Mouse (Mus musculus) brain, embryonic 14.5 days (tissue): Measurements from ENCODE around the gene Rab9. TPM values are rescaled to one million over a fixed set of nuclear protein-coding genes. Genes with fewer than 3 reads are reported as not detected.
A peak's percentile ranks its signal among the peaks of the same experiment; 100 is the strongest.

ENCODE experiments used
- DNase-seq: peaks from one replicate; pipeline ENCODE4 v3.0.0-alpha.2; 2011; ENCODE audit warnings: low read depth
- CTCF ChIP-seq: fragments of 200-500 bp; IDR thresholded peaks from 2 replicates; pipeline ENCODE4 v1.5.1; 2012; ENCODE audit warnings: inconsistent platforms, mild to moderate bottlenecking, moderate library complexity, borderline replicate concordance; ENCODE audit not compliant: insufficient read depth, insufficient read length; ENCODE audit errors: extremely low read depth
- POLR2A ChIP-seq: fragments of 200-500 bp; IDR thresholded peaks from 2 replicates; pipeline ENCODE4 v1.6.1; 2012; ENCODE audit warnings: mild to moderate bottlenecking, inconsistent platforms, borderline replicate concordance; ENCODE audit not compliant: poor library complexity, insufficient read depth, insufficient read length, severe bottlenecking; ENCODE audit errors: extremely low read depth
- polyA plus RNA-seq: library from polyadenylated mRNA; depleted of rRNA; stranded (reverse); fragments of >200 nt; gene quantifications from 2 replicates; pipeline ENCODE4 v1.2.3, GENCODE M21; 2012

Rab9 gene
- polyA plus RNA-seq, 1 experiment, result 25.2 TPM

- no peak for DNase-seq
These were observed 24.8 kb upstream of the Rab9 start for GRCm38 (mm10) chrX:166504421-166504820.

GRCm38 (mm10) chrX:166499496-166500190, 20.0 kb upstream of the Rab9 start:
- TF ChIP-seq POLR2A, result no peak
- no peak for TF ChIP-seq CTCF
- DNase-seq, result no peak

More at GRCm38 (mm10) chrX:166504421-166504820, 24.8 kb upstream of the Rab9 start:
- TF ChIP-seq CTCF, result no peak
- no peak for TF ChIP-seq POLR2A

- TF ChIP-seq CTCF (no peak), POLR2A (no peak)
- DNase-seq, result peak; percentile 55
These were observed 18.1 kb upstream of the Rab9 start for GRCm38 (mm10) chrX:166497771-166498170.

- no peak for TF ChIP-seq POLR2A
- no peak for TF ChIP-seq CTCF
- DNase-seq, result no peak
These were observed 15.4 kb upstream of the Rab9 start for GRCm38 (mm10) chrX:166495052-166495451.

GRCm38 (mm10) chrX:166478631-166479364, 869 bp downstream of the Rab9 start:
- DNase-seq, result no peak
- no peak for TF ChIP-seq POLR2A
- TF ChIP-seq CTCF, result no peak

GRCm38 (mm10) chrX:166477393-166477792, 2.3 kb downstream of the Rab9 start:
- TF ChIP-seq CTCF, result no peak
- TF ChIP-seq POLR2A, result no peak
- no peak for DNase-seq

GRCm38 (mm10) chrX:166472612-166473011, 7.1 kb downstream of the Rab9 start:
- no peak for DNase-seq
- TF ChIP-seq CTCF (no peak), POLR2A (no peak)

- DNase-seq, result no peak
- no peak for TF ChIP-seq POLR2A
- no peak for TF ChIP-seq CTCF
These were observed 11.3 kb downstream of the Rab9 start for GRCm38 (mm10) chrX:166468321-166468720.

- TF ChIP-seq POLR2A (no peak), CTCF (no peak)
- DNase-seq, result no peak
These were observed 24.1 kb downstream of the Rab9 start for GRCm38 (mm10) chrX:166455525-166455924.

- TF ChIP-seq POLR2A (no peak), CTCF (no peak)
- DNase-seq, result no peak
These were observed 25.3 kb downstream of the Rab9 start for GRCm38 (mm10) chrX:166454331-166454730.

GRCm38 (mm10) chrX:166453532-166453931, 26.1 kb downstream of the Rab9 start:
- TF ChIP-seq CTCF (no peak), POLR2A (no peak)
- DNase-seq, result no peak
